Mouse (Mus musculus) heart, embryonic 14.5 days (tissue): ENCODE data around the gene Ccdc160. TPM values are rescaled to one million over a fixed set of nuclear protein-coding genes. Genes with fewer than 3 reads are reported as not detected.

ENCODE experiments used
- ATAC-seq: fragments of 200-750 bp; cut with Nextera tagmentation; 2 replicates; pipeline ENCODE4 v1.8.0; 2017; ENCODE audit warnings: low read depth, moderate TSS enrichment; ENCODE audit not compliant: insufficient number of reproducible peaks, insufficient read depth, low FRiP score
- H3K27ac ChIP-seq, 2 experiments: fragments of 200-500 bp in 1 of 2; fragments of 300-500 bp in 1 of 2; sonication (generic) in 1 of 2; replicated peaks in 1 of 2; 2 replicates each; pipeline ENCODE4 v1.5.1; 2012 to 2014; ENCODE audit warnings: low read depth in 2 of 2, low read length in 2 of 2, control low read depth in 1 of 2, mild to moderate bottlenecking in 1 of 2, mixed read lengths in 1 of 2; ENCODE audit not compliant: control insufficient read depth in 1 of 2, insufficient read depth in 1 of 2
- H3K27me3 ChIP-seq: fragments of 300-500 bp; sonication (generic); 2 replicates; pipeline ENCODE4 v1.6.1; 2014; ENCODE audit warnings: mild to moderate bottlenecking, low read length, control low read depth; ENCODE audit not compliant: control insufficient read depth, insufficient read depth
- H3K36me3 ChIP-seq: fragments of 300-500 bp; sonication (generic); 2 replicates; pipeline ENCODE4 v1.6.1; 2014; ENCODE audit warnings: mild to moderate bottlenecking, control low read depth, low read length, mixed read lengths; ENCODE audit not compliant: control insufficient read depth, insufficient read depth
- H3K4me1 ChIP-seq, 2 experiments: fragments of 200-500 bp in 1 of 2; fragments of 300-500 bp in 1 of 2; sonication (generic) in 1 of 2; 2 replicates each; pipeline ENCODE4 v1.6.1; 2012 to 2014; ENCODE audit warnings: low read length in 2 of 2, control low read depth in 1 of 2, mixed read lengths in 1 of 2; ENCODE audit not compliant: control insufficient read depth in 2 of 2, insufficient read depth in 2 of 2
- H3K4me2 ChIP-seq: fragments of 300-500 bp; sonication (generic); 2 replicates; pipeline ENCODE4 v1.6.1; 2014; ENCODE audit warnings: mild to moderate bottlenecking, low read length
- H3K4me3 ChIP-seq, 2 experiments: fragments of 200-500 bp in 1 of 2; fragments of 300-500 bp in 1 of 2; sonication (generic) in 1 of 2; 2 replicates each; pipeline ENCODE4 v1.5.1; 2012 to 2014; ENCODE audit warnings: low read length in 2 of 2, mild to moderate bottlenecking in 2 of 2, control low read depth in 1 of 2, low read depth in 1 of 2, moderate library complexity in 1 of 2; ENCODE audit not compliant: control insufficient read depth in 1 of 2, insufficient read depth in 1 of 2
- H3K9ac ChIP-seq: fragments of 300-500 bp; sonication (generic); 2 replicates; pipeline ENCODE4 v1.6.1; 2014; ENCODE audit warnings: mild to moderate bottlenecking, low read length
- H3K9me3 ChIP-seq: fragments of 300-500 bp; sonication (generic); 2 replicates; pipeline ENCODE4 v1.6.1; 2016; ENCODE audit warnings: low read length, control low read depth; ENCODE audit not compliant: control insufficient read depth
- WGBS: fragments of 180-500 bp; shearing (Covaris S2); extraction: QIAGEN DNeasy Blood & Tissue Kit; methylation state at CpG from one replicate; pipeline ENCODE4 v1.1.7; 2014; 5-methylcytosine and 5-hydroxymethylcytosine counted together
- polyA plus RNA-seq: library from polyadenylated mRNA; unstranded; fragments of >200 nt; fragmentation: Nextera tagmentation; extraction: Ambion mirVana; gene quantifications from 2 replicates; pipeline ENCODE4 v1.2.1, GENCODE M21; 2014

Gene Ccdc160
- polyA plus RNA-seq, 1 experiment from 2014 or later: 1.1 TPM

DNA sequence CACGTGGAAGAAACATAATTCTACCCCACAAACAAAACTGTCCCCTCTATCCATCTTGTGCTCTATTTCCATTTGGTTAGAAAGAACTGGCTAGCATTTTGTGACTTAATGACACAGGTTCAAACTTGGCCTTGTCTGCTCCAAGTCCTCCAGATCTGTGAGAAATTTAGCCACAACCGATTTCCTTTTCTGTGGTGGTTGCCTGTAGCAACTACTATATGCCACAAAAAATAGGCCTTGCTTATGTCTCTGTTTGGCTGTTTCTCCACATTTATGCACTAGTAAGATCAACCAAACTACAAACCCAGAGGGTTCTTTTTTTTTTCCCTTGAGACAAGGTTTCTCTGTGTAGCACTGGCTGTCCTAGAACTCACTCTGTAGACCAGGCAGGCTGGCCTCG lies 33.8 kb upstream of the Ccdc160 start:
- Histone ChIP-seq H3K9me3 (no peaks in the 10 kb centered on the region), H3K27me3 (no peaks in the 10 kb centered on the region), H3K4me2 (no peak overlapping the region), H3K36me3 (no peaks in the 10 kb centered on the region), H3K4me1 (no peaks in the 10 kb centered on the region), H3K27ac (no peak overlapping the region), H3K9ac (no peak overlapping the region), H3K4me3 (no peak overlapping the region)
- WGBS: 73% methylated on average over 3 of the region's 3 CpGs
- no peak for ATAC-seq

DNA sequence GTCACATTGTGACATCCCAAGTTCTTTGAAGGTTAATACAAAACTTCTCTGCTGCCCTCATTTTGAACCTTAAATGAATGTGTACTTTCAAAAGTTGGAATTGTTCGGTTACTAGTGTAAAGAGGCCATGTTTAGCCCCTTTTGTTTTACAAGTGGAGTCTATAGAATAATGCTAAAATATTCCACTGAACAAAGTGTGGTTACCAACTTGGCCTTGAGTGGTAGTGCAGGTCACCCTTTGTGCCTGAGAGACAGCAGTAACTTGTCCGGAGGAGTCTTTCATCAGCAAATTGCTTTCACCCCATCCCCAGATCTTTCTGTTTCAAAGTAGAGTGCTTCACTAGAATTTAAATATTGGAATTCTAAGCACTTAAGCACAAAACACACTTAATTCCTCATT lies 31.8 kb upstream of the Ccdc160 start:
- H3K27ac ChIP-seq: no peak overlapping the region
- no peak overlapping the region for H3K4me3 ChIP-seq
- H3K4me1 ChIP-seq: no peaks in the 10 kb centered on the region
- no peaks in the 10 kb centered on the region for H3K9me3 ChIP-seq
- H3K36me3 ChIP-seq: no peaks in the 10 kb centered on the region
- no peaks in the 10 kb centered on the region for H3K27me3 ChIP-seq
- 69% methylated on average over 2 of the region's 2 CpGs for WGBS
- ATAC-seq: no peak
- H3K4me2 ChIP-seq: no peak overlapping the region
- H3K9ac ChIP-seq: no peak overlapping the region

DNA sequence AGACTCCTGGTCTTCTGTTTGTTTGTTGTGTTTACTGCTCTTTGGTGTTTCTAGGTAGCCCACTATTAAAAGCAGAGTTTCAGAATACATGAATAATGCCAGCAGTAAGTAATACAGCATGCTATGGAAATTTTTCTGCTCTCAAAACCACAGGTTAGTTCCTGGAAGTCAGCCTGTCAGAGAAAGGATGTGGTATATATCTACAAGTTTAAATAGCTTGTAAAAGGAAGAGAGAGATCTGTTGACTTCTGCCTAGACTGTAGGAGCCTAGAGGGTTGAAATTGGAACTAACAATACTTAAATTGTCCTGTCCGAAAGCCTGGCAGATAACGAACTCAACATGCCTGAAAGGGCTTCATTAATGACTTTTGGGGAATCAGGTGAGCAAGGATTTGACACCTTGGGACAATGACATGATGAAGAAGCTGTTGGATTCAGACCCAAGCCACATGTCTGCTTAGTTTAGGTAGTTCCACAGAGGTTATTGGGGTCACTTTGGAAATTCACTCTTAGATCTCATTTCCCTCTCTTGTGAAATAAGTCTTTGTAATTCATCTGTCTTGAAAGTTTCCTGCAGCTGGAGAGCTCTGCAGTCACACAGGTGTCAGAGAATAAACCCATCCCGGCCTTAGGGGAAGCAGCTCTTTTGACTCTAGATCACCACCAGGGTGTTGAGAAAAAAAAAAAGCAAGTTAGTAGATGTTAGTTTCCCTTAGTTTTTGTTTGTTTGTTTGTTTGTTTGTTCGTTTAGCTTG lies 30.6 kb upstream of the Ccdc160 start:
- Histone ChIP-seq H3K9ac (no peak overlapping the region), H3K4me1 (no peaks in the 10 kb centered on the region), H3K36me3 (no peaks in the 10 kb centered on the region), H3K4me3 (no peak overlapping the region), H3K9me3 (no peaks in the 10 kb centered on the region), H3K4me2 (no peak overlapping the region), H3K27ac (no peak overlapping the region), H3K27me3 (no peaks in the 10 kb centered on the region)
- no peak for ATAC-seq
- WGBS: 55% methylated on average over 4 of the region's 4 CpGs

DNA sequence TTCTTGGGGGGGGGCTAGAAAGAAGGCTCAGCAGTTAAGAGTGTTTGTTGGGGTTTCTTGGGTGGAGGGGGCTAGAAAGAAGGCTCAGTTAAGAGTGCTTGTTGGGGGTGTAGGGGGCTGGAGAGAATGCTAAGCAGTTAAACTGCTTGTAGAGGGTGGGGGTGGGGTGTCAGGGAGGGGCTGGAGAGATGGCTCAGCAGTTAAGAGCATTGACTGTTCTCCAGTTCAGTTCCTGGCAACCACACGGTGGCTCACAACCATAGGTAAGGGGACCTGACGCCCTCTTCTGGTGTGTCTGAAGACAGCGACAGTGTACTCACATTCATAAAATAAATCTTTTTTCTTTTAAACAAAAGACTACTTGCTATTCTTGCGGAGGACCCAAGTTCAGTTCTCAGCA lies 28.8 kb upstream of the Ccdc160 start:
- no peak overlapping the region for H3K27ac ChIP-seq
- no peak overlapping the region for H3K4me2 ChIP-seq
- no peaks in the 10 kb centered on the region for H3K4me1 ChIP-seq
- WGBS: 56% methylated on average over 4 of the region's 4 CpGs
- no peaks in the 10 kb centered on the region for H3K27me3 ChIP-seq
- H3K9me3 ChIP-seq: no peaks in the 10 kb centered on the region
- no peak overlapping the region for H3K4me3 ChIP-seq
- no peaks in the 10 kb centered on the region for H3K36me3 ChIP-seq
- no peak for ATAC-seq
- no peak overlapping the region for H3K9ac ChIP-seq

DNA sequence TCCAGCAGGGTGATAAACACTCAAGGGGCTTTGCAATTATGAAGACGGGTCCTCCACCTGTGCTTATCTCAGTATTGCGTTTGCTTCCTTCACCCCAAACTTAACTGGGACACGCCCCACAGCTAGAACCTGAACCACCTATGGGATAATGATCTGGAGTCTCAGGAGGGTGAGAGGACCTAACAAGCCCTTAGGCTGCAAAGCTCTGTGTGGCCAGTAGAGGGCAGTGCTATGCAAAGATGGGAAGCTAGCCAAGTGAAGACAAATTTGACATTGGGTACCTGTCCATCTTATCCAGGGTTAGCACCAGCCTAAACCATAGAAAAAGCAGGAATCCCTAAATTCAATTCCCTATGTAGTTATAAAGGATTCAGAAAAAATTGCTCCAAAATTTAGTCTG lies 15.0 kb upstream of the Ccdc160 start:
- H3K4me2 ChIP-seq: no peak overlapping the region
- H3K9me3 ChIP-seq: no peaks in the 10 kb centered on the region
- no peaks in the 10 kb centered on the region for H3K27me3 ChIP-seq
- no peak for ATAC-seq
- no peaks in the 10 kb centered on the region for H3K4me1 ChIP-seq
- 41% methylated on average over 3 of the region's 3 CpGs for WGBS
- H3K36me3 ChIP-seq: no peaks in the 10 kb centered on the region
- no peak overlapping the region for H3K4me3 ChIP-seq
- no peak overlapping the region for H3K27ac ChIP-seq
- H3K9ac ChIP-seq: no peak overlapping the region

DNA sequence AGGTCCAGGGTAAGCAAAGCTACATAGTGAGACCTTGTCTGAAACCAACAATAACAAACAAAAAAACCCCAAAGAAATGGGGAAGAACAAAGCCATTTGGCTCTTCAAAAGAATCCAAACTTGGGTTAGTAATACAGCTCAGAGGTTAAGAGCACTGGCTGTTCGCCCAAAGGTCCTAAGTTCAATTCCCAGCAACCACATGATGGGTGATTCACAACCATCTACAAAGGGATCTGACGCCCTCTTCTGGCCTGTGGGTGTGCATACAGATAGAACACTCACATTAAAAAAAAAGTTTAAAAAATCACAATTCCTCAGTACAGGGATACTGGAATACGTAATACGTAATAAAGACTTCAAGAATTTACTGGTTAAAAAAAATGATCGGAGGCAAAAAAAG lies 13.3 kb upstream of the Ccdc160 start:
- Histone ChIP-seq H3K27me3 (no peaks in the 10 kb centered on the region), H3K27ac (no peak overlapping the region), H3K4me1 (no peaks in the 10 kb centered on the region), H3K4me2 (no peak overlapping the region), H3K9me3 (no peaks in the 10 kb centered on the region), H3K9ac (no peak overlapping the region), H3K4me3 (no peak overlapping the region), H3K36me3 (no peaks in the 10 kb centered on the region)
- ATAC-seq: no peak
- 76% methylated on average over 5 of the region's 5 CpGs for WGBS

DNA sequence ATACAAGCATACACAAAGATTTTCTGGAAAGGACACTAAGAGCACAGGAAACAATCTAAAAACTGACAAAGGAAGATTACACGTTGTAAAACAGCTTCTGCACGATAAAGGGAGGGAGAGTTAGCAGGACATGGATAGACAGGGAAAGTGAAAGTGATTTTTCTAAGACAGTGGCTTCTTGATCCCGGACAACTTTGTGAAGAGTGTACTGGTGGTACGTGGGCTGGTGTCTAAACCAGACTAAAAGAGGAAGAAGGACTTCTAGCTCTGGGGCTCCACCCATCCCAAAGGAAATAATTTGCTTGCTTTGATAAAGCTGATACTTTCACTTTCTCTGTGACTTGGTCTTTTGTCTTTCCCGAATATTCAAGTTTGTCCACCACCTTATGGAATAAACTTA lies 7.1 kb upstream of the Ccdc160 start:
- Histone ChIP-seq H3K27ac (no peak overlapping the region), H3K27me3 (no peaks in the 10 kb centered on the region), H3K9me3 (no peaks in the 10 kb centered on the region), H3K4me3 (peak overlapping the region in 1 of 2 experiments; percentile 14; a peak in 1 of 4 replicates), H3K4me2 (0 out of 2 replicates have a peak overlapping the region, but pooled peaks have one; percentile 9), H3K36me3 (no peaks in the 10 kb centered on the region), H3K9ac (no peak overlapping the region), H3K4me1 (no peaks in the 10 kb centered on the region)
- WGBS: 57% methylated on average over 5 of the region's 5 CpGs
- ATAC-seq: no peak
